Mouse (Mus musculus): ENCODE data around the gene Zfp1. TPM values are rescaled to one million over a fixed set of nuclear protein-coding genes. Genes with fewer than 3 reads are reported as not detected.
A peak's percentile ranks its signal among the peaks of the same experiment; 100 is the strongest.

Zfp1 gene
- total RNA-seq, 1 experiment = 18.7 TPM

DNA sequence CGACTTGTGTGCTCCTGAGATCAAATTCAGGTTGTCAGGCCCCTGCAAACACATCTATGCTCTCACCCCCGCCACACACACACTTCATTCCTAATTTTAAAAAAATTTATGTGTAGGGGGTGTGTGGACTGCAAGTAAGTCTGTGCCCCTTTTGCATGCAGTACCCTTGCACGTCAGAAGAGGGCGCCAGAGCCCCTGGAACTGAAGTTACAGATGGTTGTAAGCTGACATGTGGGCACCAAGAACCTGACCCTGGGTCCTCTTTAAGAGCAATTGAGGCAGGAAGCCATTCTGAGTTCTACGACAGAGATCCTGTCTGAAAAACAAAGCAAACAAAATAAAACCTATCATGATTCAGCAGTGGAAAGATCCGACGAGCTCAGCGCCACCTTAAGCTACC, 33.0 kb downstream of the Zfp1 start:
- Histone ChIP-seq H3K9ac (ENCODE audit: insufficient read depth, low read depth, low read length, poor library complexity, severe bottlenecking) (no peak overlapping the region), H3K27ac (ENCODE audit: insufficient read depth, low read depth, low read length, poor library complexity, severe bottlenecking) (no peak overlapping the region), H3K4me1 (ENCODE audit: control insufficient read depth in 2 of 2, insufficient read depth in 2 of 2, low read length in 2 of 2, poor library complexity in 1 of 2) (no peaks in the 10 kb centered on the region), H3K36me3 (ENCODE audit: control insufficient read depth, insufficient read depth, low read length, poor library complexity, severe bottlenecking) (peaks cover 2% of the 10 kb centered on the region; the same call in 1 of the 2 replicates), H3K4me3 (ENCODE audit: insufficient read depth in 1 of 2, low read depth in 1 of 2, low read length in 2 of 2, poor library complexity in 1 of 2, severe bottlenecking in 1 of 2) (no peak overlapping the region), H3K9me3 (ENCODE audit: control insufficient read depth, insufficient read depth, low read depth, low read length) (no peaks in the 10 kb centered on the region)
- TF ChIP-seq CHD2 (IDR thresholded peaks at IDR 0.05; ENCODE audit: low read depth, low read length) (no peak), ZNF384 (IDR thresholded peaks at IDR 0.05; ENCODE audit: low read depth, low read length) (0 out of 2 replicates have a peak, but pooled peaks have one; percentile 18)
- DNase-seq (ENCODE audit: low read depth, low spot score) = peak; percentile 38
- in situ Hi-C loops (cut with MboI; ENCODE audit: low sequenced_read_pairs in 2 of 2, unreplicated experiment in 2 of 2) = no loop called here

GRCm38 (mm10) chr8:111678111-111678510, 34.9 kb downstream of the Zfp1 start:
- H3K4me1 ChIP-seq (ENCODE audit: control insufficient read depth in 2 of 2, insufficient read depth in 2 of 2, low read length in 2 of 2, poor library complexity in 1 of 2) = no peaks in the 10 kb centered on the region
- no peak overlapping the region for H3K9ac ChIP-seq (ENCODE audit: insufficient read depth, low read depth, low read length, poor library complexity, severe bottlenecking)
- H3K4me3 ChIP-seq (ENCODE audit: insufficient read depth in 1 of 2, low read depth in 1 of 2, low read length in 2 of 2, poor library complexity in 1 of 2, severe bottlenecking in 1 of 2) = no peak overlapping the region
- TF ChIP-seq ZC3H11A (IDR thresholded peaks at IDR 0.05; ENCODE audit: borderline replicate concordance, low read depth, low read length) = peak; percentile 51; the same call in 1 of the 2 replicates
- no peak for TF ChIP-seq MAFK (IDR thresholded peaks at IDR 0.05; ENCODE audit: insufficient read depth, low read depth, low read length)
- no peaks in the 10 kb centered on the region for H3K9me3 ChIP-seq (ENCODE audit: control insufficient read depth, insufficient read depth, low read depth, low read length)
- peak; percentile 65 for DNase-seq (ENCODE audit: low read depth, low spot score)
- H3K27ac ChIP-seq (ENCODE audit: insufficient read depth, low read depth, low read length, poor library complexity, severe bottlenecking) = no peak overlapping the region
- in situ Hi-C loops (cut with MboI; ENCODE audit: low sequenced_read_pairs in 2 of 2, unreplicated experiment in 2 of 2) = no loop called here
- H3K36me3 ChIP-seq (ENCODE audit: control insufficient read depth, insufficient read depth, low read length, poor library complexity, severe bottlenecking) = no peaks in the 10 kb centered on the region

GRCm38 (mm10) chr8:111678848-111679247, 35.6 kb downstream of the Zfp1 start:
- Histone ChIP-seq H3K4me1 (ENCODE audit: control insufficient read depth in 2 of 2, insufficient read depth in 2 of 2, low read length in 2 of 2, poor library complexity in 1 of 2) (no peaks in the 10 kb centered on the region), H3K9ac (ENCODE audit: insufficient read depth, low read depth, low read length, poor library complexity, severe bottlenecking) (no peak overlapping the region), H3K4me3 (ENCODE audit: insufficient read depth in 1 of 2, low read depth in 1 of 2, low read length in 2 of 2, poor library complexity in 1 of 2, severe bottlenecking in 1 of 2) (no peak overlapping the region), H3K36me3 (ENCODE audit: control insufficient read depth, insufficient read depth, low read length, poor library complexity, severe bottlenecking) (no peaks in the 10 kb centered on the region), H3K9me3 (ENCODE audit: control insufficient read depth, insufficient read depth, low read depth, low read length) (no peaks in the 10 kb centered on the region), H3K27ac (ENCODE audit: insufficient read depth, low read depth, low read length, poor library complexity, severe bottlenecking) (no peak overlapping the region)
- TF ChIP-seq CHD2 (IDR thresholded peaks at IDR 0.05; ENCODE audit: low read depth, low read length) = no peak
- TF ChIP-seq HCFC1 (IDR thresholded peaks at IDR 0.05; ENCODE audit: borderline replicate concordance, insufficient read depth, low read length) = no peak
- TF ChIP-seq ZC3H11A (IDR thresholded peaks at IDR 0.05; ENCODE audit: borderline replicate concordance, low read depth, low read length) = no peak
- TF ChIP-seq ZNF384 (IDR thresholded peaks at IDR 0.05; ENCODE audit: low read depth, low read length) = no peak
- in situ Hi-C loops (cut with MboI; ENCODE audit: low sequenced_read_pairs in 2 of 2, unreplicated experiment in 2 of 2) = no loop called here
- DNase-seq (ENCODE audit: low read depth, low spot score) = no peak

DNA sequence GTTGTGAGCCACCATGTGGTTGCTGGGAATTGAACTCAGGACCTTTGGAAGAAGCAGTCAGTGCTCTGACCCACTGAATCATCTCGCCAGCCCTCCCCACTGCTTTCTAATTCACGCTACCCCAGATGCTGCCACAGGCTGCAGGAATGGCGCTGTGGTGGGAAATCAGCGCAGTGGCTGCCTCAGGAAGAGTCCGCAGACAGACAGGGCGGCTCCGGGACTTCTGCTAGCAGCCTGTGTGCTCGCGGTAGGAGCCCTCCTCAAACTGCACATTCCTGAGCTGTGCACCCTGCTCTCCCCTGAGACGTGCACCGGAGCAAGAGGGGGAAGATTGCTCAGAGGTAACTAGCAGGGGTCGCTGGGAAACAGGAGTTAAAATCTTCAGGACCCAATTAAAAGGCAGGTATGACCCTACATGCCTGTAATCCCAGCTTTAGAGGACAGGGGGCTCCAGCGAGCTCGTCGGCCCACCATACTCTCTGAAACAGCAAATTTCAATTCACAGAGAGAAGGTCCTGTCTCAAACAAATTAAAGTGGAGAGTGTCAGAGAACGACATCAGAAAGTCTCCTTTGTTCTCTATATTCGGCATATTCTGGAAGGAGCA, 37.3 kb downstream of the Zfp1 start:
- Histone ChIP-seq H3K4me1 (ENCODE audit: control insufficient read depth in 2 of 2, insufficient read depth in 2 of 2, low read length in 2 of 2, poor library complexity in 1 of 2) (no peaks in the 10 kb centered on the region), H3K4me3 (ENCODE audit: insufficient read depth in 1 of 2, low read depth in 1 of 2, low read length in 2 of 2, poor library complexity in 1 of 2, severe bottlenecking in 1 of 2) (peak overlapping the region; percentile 52 to 76), H3K9ac (ENCODE audit: insufficient read depth, low read depth, low read length, poor library complexity, severe bottlenecking) (peak overlapping the region; percentile 16; the same call in 1 of the 2 replicates), H3K27ac (ENCODE audit: insufficient read depth, low read depth, low read length, poor library complexity, severe bottlenecking) (no peak overlapping the region; the same call in 1 of the 2 replicates), H3K9me3 (ENCODE audit: control insufficient read depth, insufficient read depth, low read depth, low read length) (no peaks in the 10 kb centered on the region), H3K36me3 (ENCODE audit: control insufficient read depth, insufficient read depth, low read length, poor library complexity, severe bottlenecking) (no peaks in the 10 kb centered on the region)
- in situ Hi-C loops (cut with MboI; ENCODE audit: low sequenced_read_pairs in 2 of 2, unreplicated experiment in 2 of 2) = no loop called here
- peak; percentile 77 for DNase-seq (ENCODE audit: low read depth, low spot score)
- TF ChIP-seq MAFK (IDR thresholded peaks at IDR 0.05; ENCODE audit: insufficient read depth, low read depth, low read length) (0 out of 2 replicates have a peak, but pooled peaks have one; percentile 14), CHD2 (IDR thresholded peaks at IDR 0.05; ENCODE audit: low read depth, low read length) (no peak), ZC3H11A (IDR thresholded peaks at IDR 0.05; ENCODE audit: borderline replicate concordance, low read depth, low read length) (0 out of 2 replicates have a peak, but pooled peaks have one; percentile 3)

DNA sequence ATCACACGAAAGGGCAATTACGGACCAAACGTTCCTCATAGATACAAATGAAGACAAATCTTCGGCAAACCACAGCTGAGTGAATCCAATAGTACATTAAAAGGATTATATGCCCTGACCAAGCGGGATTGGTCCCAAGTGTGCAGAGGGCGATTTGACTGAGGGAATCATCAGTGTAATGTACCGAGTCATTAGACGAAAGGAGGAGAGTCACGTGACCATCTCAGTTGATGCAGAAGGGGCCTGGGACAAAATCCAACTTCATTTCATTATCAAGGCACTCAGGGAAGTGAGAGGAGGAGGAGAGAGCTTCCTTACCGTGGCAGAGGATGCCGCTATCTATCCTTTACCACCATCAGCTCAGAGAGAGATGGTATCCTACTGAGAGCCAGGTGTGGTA, 38.0 kb downstream of the Zfp1 start:
- H3K4me1 ChIP-seq (ENCODE audit: control insufficient read depth in 2 of 2, insufficient read depth in 2 of 2, low read length in 2 of 2, poor library complexity in 1 of 2) = no peaks in the 10 kb centered on the region
- no peaks in the 10 kb centered on the region for H3K9me3 ChIP-seq (ENCODE audit: control insufficient read depth, insufficient read depth, low read depth, low read length)
- no peak overlapping the region for H3K4me3 ChIP-seq (ENCODE audit: insufficient read depth in 1 of 2, low read depth in 1 of 2, low read length in 2 of 2, poor library complexity in 1 of 2, severe bottlenecking in 1 of 2)
- H3K27ac ChIP-seq (ENCODE audit: insufficient read depth, low read depth, low read length, poor library complexity, severe bottlenecking) = no peak overlapping the region
- H3K36me3 ChIP-seq (ENCODE audit: control insufficient read depth, insufficient read depth, low read length, poor library complexity, severe bottlenecking) = no peaks in the 10 kb centered on the region
- no peak overlapping the region for H3K9ac ChIP-seq (ENCODE audit: insufficient read depth, low read depth, low read length, poor library complexity, severe bottlenecking)
- no peak for DNase-seq (ENCODE audit: low read depth, low spot score)
- in situ Hi-C loops (cut with MboI; ENCODE audit: low sequenced_read_pairs in 2 of 2, unreplicated experiment in 2 of 2) = no loop called here
- TF ChIP-seq ZC3H11A (IDR thresholded peaks at IDR 0.05; ENCODE audit: borderline replicate concordance, low read depth, low read length) (no peak), CHD2 (IDR thresholded peaks at IDR 0.05; ENCODE audit: low read depth, low read length) (no peak), HCFC1 (IDR thresholded peaks at IDR 0.05; ENCODE audit: borderline replicate concordance, insufficient read depth, low read length) (no peak), MAFK (IDR thresholded peaks at IDR 0.05; ENCODE audit: insufficient read depth, low read depth, low read length) (no peak), ZNF384 (IDR thresholded peaks at IDR 0.05; ENCODE audit: low read depth, low read length) (no peak)
